Mouse (Mus musculus) adrenal gland, adult 18-20 months (tissue): ENCODE data around the gene Lgals4. TPM values are rescaled to one million over a fixed set of nuclear protein-coding genes. Genes with fewer than 3 reads are reported as not detected.
"Not testable (repeated sequence)": the region's sequence is repeated elsewhere in the genome, so short reads cannot be mapped to it uniquely, and the experiment has no call there.

ENCODE experiments used
- DNase-seq, 2 experiments: peaks; one replicate each; pipeline ENCODE4 v3.0.0; 2021 to 2022; ENCODE audit warnings: low spot score in 2 of 2
- total RNA-seq, 2 experiments: library from RNA; stranded (reverse); gene quantifications; 1 replicate in 1 of 2; 2 replicates in 1 of 2; pipeline ENCODE4 v1.2.3; 2021

Gene Lgals4
- total RNA-seq, 2 experiments from 2014 or later: 10.3 to 14.0 TPM

DNA sequence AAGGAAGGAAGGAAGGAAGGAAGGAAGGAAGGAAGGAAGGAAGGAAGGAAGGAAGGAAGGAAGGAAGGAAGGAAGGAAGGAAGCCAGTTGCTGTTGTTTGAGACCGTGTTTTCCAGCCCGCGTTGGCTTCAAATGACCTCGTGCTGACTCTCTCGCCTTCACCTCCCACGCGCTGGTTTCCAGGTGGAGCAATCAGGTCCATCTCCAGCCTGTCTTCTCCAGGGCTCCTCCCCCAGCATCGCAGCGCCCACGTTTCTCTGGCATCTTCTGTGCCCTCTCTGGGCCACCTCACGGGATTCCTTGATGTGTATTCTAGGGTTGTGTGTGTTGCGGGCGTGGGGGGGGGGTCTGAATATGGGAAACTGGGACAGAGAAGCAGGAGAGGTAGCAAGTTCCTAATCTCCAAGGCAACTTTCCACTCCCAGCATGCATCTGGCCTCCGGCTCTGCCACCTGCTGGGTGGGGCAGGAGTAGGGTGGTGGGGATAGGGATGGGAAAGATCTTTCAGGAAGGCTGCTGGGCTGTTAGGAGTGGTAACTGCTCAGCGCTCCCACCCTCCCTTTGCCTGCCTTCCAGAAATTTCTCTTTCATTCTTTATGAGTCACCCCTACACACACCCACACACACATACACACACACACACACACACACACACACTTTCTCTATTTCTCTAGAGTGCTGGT lies 29.3 kb downstream of the Lgals4 start:
- no peak for DNase-seq

DNA sequence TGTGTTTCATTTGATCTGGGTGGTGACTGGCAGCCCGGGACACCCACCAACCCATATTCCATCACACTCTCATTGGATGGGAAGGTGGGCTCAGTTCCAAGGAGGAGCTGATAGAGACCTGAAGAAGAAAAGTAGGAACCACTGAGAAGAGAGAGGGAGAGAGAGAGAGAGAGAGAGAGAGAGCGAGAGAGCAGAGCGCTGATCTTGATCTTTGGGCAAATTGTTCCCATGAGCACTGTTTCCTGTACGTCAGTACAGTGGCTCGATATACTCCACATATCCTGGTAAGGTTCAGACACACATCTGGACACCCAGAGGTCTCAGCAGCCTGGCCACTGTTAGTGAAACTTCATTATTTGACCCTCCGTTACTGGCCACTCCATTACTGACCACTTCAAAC lies 29.9 kb downstream of the Lgals4 start, which contains the start of gene Lgals7:
Gene Lgals7, plus strand, starts transcription at position 314 of the 400 bp plus-strand sequence.
- no peak for DNase-seq

DNA sequence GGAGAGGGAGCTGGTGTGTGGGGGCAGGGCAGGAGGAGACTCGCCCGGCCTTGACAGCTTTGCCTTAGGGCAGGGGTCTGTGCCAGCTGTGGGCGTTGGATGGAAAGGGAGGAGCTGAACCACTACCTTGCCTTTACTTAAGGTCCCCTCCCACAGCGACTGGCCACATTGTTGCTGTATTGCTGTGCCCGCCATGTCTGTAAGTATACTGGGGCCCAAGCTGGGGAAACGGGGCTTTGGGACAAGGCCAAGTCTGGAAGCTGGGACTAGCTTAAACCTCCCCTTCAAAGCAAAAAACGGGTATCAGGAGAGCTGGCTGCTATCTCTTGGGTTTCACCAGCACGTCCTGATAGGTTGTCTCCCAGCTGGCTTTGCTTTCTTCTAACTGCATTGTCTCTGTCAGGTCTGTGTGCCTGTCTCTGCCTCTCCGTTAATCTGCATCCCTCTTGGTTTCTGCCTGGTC lies 30.7 kb downstream of the Lgals4 start:
- no peak for DNase-seq

DNA sequence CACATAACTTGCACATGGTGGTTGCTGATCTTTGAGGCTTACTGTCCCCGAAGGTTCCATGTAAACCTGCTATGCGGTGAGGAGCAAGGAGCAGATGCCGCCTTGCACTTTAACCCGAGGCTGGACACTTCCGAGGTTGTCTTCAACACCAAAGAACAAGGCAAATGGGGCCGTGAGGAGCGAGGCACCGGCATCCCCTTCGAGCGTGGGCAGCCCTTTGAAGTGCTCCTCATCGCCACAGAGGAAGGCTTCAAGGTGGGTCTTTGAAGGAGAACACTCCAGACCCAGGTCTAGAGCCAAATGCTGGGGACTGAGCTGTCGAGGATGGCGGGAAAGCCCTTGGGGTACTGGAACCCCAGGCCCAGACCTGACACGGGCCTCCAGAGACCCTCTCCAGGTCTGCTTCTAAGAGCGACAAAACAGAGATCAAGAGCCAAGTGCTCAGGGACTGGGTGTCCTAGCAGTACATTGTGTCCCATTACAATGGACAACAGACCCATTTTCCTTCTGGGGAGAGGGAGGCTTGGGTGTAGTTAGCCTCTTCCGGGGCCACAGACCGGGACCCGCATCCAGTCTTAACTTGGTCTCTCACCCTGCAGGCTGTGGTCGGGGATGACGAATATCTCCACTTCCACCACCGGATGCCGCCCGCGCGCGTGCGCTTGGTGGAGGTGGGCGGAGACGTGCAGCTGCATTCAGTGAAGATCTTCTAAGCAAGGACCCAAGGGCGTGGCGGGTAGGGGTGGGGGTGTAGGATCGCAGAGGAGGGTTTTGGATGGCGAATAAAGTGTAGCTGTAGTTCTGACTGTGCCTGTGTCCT lies 32.0 kb downstream of the Lgals4 start:
- DNase-seq: peak; percentile 70 to 78

DNA sequence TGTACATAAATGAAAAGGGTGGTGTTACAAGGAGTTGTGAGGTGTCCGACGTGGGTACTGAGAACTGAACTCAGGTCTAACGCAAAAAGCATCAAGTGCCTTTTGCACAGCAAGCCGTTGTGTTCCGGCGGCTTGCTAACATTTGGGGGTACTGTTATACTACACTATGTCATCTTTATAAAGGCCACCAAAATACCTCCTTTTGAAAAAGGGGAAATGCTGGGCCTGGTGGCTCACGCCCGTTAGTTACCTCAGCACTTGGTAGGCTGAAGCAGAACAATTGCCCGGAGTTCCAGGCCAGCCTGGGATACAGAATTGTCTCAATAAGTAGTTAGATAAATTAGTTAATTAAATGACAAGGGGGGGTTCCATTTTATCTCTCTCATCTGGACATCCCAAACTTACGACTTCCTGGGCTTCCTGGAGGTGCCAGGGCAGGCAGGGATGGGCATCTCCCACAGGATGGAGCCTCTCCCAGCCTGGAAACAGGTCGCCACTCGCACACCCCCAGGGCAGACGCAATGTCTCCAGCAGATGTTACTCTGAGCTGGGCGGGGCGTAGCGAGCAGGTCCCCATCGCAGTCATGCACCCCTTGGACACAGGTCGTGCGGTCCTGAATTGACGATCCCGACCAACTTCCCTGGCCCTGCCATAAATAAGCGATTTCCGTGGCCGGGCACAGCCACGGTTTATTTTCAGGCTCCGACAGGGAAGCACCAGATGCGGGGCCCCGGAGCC lies 33.3 kb downstream of the Lgals4 start:
- no peak for DNase-seq

DNA sequence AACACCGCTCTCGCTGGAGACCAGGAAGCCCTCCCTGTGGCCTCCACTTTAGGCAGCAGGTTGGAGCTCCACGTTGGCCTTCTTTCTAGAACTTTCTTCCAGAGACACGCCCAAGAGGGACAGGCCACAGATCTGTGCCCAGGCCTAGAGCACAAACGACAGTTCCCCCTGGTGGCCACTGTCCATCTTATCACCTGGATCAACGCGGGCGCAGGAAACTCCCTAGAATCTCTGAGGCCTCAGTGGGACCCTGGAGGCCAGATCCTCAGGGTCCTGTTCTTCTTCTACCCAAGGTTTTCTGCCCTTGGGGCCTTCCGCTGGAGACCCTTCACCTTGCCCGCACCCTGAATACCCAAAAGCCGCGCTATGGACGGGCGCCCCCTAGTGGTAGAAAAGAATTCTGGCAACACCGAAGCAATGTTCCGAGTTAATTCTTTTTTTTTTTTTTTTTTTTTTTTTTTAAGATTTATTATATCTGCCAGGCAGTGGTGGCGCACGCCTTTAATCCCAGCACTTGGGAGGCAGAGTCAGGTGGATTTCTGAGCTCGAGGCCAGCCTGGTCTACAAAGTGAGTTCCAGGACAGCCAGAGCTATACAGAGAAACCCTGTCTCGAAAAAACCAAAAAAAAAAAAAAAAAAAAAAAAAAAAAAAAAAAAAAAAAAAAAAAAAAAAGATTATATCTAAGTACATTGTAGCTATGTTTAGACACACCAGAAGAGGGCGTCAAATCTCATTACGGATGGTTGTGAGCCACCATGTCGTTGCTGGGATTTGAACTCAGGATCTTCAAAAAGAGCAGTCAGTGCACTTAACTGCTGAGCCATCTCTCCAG lies 34.1 kb downstream of the Lgals4 start:
- DNase-seq: peak; percentile 72 to 77

DNA sequence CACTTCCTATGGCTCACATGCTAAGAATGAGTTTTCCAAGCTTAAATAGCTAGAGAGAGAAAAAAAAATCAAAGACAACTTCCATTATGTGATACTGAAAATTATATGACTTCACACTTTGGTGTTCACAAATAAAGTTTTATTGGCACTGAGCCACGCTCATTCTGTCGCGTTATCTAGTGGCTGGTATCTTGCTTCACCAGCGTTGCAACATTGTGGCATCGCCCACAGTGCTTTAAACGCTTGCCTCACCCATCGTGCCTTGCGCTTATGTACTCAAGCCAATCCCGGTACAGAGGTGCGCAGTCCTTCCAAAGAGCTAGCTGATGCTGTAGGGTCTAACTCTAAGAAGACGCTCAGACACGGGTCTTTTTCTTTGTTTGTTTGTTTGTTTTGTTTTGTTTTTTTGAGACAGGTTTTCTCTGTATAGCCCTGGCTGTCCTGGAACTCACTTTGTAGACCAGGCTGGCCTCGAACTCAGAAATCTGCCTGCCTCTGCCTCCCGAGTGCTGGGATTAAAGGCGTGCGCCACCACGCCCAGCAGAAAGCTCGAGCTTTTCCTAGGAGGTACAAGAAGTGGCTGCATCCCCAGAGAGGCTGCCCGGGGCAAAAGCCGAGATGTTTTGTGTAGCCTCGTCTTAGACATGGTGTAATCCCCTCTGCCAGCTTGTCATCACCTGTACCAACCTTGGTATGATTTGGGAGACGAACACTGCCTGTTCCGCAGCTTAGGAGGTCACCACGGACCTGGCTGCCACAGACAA lies 37.4 kb downstream of the Lgals4 start:
- DNase-seq: no peak

DNA sequence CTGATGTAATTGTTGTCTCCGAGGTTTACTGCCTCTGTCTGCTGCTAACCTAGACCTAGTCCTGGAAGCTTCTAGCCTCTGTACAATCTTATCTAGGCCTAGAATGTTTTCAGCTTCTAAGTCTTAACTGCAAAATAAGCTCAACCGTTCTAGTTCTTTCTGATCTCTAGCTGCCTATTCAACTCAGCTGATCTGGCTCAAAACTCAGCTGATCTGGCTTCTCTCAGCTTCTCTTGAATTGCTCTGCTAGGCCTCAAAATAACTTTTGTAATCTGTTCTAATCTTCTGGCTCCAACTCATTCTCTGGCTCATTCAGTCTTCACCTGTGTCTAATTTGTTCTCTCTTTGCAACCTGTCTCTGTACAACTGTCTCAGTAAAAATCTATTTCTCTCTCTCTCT lies 40.9 kb downstream of the Lgals4 start:
- DNase-seq: no peak

DNA sequence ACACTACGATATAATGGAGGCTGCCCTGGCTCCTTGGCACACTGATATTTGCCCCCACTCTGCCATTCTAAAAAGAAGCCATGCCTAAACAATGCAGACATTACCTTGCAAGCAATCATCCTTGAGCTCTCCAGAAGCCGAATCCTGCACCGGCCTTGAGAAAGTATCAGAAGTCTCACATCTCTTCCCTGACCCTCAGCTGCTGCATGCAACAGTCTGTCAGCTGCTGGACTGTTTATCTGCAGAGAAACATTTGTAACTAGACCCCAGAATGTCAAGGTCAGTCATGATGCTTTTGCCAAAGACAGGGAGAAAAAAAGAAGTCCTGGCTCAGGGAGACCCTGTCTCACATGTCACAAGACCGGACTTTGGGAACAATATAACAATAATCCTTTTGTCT lies 42.4 kb downstream of the Lgals4 start:
- DNase-seq: no peak

DNA sequence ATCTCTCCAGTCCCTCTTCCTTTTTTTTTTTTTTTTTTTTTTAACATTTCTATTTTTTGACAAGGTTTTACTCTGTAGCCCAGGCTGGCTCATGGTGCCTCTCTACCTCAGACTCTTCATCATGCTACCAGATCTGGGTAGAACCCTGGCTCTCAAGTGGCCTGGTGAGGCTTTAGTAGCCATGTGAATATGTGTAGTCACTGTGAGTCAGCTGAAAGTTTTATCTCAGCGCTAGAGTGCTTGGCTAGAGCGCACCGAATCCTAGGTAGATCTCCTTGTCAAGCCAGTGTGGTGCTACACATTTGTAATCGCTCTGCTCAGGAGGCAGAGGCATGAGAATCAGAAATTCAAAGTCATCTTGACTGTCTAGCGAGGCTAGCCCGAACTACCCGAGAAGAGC lies 43.5 kb downstream of the Lgals4 start:
- no peak for DNase-seq

DNA sequence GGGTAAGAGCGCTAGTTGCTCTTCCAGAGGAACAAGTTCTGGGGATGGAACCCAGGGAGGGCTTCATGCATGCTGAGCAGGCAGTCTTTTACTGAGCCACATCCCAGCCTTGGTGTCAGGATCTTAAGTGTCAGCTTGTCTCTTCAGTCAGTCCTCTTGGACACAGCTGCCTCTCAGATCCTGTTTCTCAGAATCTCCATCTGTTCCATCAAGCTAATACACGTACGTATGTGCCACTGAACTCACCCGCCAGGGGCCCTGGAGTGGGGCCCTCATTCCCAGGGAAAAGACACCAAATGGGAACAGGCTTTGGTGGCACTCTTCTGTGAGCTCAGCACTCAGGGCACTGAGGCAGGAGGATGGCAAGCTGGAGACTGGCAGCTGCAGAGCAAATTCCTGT lies 44.2 kb downstream of the Lgals4 start:
- no peak for DNase-seq

DNA sequence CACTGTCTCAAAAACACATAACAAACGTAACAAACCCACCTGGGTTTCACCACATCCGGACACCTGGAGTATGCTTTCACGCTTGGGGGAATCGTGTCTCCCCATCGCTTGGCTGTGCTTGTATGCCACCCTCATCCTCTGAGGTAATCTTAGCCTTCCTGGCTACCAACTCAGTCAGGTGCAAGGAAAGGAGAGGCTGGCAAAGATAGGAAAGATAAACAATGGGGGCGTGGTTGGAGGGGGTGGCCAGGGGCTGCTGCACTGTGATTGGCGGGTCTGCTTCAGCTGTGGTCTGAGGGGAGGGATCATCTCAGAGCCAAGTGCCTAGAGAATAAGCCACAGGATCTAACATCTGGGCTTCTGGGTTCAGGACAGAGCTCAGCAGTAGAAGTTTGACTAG lies 46.0 kb downstream of the Lgals4 start:
- DNase-seq: no peak

DNA sequence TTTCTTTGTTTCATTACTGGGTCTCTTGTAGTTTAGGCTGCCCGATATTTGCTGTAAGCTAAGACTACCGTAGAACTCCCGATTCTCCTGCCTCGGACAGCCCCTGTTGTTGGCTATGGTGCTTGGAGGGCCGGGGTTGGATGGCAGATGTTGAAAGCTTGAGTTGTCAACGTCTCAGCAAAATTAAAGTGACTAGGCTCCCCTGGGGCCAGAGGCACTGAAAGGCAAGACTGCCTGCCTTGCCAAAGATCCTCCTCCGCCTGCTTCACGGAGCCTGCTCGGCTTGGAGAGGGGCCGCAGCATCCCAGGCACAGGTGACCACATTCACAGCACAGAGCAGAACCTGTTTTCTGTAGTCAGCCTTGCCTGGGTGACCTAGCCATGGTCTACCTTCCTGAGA lies 46.9 kb downstream of the Lgals4 start:
- no peak for DNase-seq

DNA sequence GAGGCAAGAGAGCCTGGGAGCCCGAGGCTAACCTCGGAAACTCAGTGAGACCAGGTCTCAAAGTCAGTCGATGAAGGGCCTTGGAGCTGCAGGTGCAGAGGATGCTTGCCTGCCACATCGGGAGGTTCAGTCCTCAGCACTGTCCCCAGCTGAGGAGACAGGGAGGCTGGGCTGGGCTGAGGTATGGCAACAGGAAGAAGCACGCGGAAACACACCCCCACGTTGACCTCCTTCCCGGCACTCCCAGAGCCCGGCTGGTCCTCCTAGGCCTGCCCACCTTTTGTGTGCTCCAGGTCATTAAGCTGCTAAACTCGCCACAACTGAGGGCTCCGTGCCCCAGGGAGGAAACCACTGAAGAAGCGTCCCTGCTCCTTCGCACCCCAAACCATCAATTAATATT lies 47.5 kb downstream of the Lgals4 start, which contains the start of gene Capn12:
Gene Capn12, plus strand, starts transcription at position 224 of the 400 bp plus-strand sequence.
- DNase-seq: no peak

DNA sequence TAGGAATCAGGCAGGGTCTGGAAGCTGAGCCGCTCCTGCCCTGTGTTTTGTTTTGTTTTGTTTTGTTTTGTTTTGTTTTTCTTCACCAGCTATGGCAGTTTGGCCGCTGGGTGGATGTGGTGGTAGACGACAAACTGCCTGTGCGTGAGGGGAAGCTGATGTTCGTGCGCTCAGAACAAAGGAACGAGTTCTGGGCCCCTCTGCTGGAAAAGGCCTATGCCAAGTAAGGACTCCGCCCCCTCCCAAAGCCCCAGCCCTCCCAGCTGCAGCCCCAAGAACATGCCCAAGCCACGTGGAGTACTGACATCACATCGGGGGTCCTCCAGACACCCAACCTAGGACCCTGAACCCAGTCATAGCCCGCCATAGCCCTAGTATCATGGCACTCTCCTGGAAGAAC lies 49.4 kb downstream of the Lgals4 start:
- DNase-seq: no peak

DNA sequence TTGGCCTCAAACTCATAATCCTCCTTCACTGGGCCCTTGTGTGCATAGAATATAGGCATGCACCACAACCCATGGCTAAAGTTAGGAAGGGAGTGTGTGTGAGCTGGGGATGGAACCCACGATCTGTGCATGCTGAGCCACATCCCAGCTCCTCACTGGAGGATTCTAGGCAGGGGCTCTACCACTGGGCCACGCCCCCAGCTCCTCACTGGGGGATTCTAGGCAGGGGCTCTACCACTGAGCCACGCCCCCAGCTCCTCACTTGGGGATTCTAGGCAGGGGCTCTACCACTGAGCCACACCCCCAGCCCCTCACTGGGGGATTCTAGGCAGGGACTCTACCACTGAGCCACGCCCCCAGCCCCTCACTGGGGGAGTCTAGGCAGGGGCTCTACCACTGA lies 50.0 kb downstream of the Lgals4 start:
- not testable (repeated sequence) for DNase-seq

DNA sequence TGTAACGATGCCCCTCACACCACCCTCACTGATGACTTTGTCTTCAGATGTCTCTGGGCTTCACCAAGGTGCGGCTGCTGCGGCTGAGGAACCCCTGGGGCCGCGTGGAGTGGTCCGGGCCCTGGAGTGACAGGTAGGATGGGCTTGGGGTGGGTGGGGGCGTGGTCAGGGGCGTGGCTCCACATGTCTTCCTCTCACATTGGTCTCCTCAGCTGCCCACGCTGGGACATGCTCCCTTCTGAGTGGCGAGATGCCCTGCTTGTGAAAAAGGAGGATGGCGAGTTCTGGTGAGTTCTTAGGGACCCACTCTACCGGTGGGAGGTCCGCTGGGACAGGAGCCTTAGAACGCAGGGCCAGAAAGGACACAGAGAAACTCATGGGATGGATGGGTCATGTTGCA lies 52.8 kb downstream of the Lgals4 start:
- DNase-seq: no peak

DNA sequence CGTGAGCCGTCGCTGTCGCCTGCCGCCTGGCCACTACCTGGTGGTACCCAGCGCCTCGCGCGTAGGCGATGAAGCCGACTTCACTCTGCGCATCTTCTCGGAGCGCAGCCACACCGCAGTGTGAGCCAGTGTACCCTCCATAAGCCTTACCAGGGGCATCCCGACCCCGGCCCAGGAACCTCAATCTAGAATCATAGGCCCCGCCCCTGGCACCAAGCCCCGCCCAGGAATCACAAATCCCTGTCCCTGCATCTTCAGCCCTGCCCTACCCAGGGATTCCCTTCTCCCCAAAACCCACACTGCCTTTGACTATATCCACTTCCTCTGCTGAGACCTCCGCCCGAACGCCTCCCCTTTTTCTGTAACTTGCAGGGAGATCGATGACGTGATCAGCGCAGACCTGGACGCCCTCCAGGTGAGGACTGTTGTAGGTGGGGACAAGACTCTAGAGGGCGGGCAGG lies 55.1 kb downstream of the Lgals4 start:
- no peak for DNase-seq
